Mouse (Mus musculus): ENCODE results near the gene B230104I21Rik. TPM values are rescaled to one million over a fixed set of nuclear protein-coding genes. Genes with fewer than 3 reads are reported as not detected.

B230104I21Rik gene
- polyA plus RNA-seq (2017; shearing (Covaris generic)): not detected

DNA sequence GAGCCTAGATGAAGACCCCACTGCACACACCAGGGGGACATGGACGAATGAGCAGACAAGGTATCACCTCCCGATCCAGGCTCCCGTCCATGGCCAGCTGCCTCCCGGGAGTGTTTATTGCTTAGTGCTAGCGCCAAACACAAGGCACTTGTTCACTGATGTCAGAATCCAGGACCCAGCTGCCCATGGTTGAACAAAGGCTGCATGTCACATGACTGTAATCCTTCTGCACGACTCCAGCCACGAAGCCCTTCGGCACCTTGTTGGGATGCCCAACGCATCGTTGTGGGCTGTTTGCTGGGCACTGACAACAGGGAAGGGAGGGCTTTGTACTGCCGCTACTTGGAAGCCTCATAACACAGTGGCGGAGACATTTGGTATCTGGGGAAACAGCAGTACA, at the start of gene B230104I21Rik:
Gene B230104I21Rik, plus strand, starts transcription at position 367 of the 400 bp plus-strand sequence.
- no peak for ATAC-seq

DNA sequence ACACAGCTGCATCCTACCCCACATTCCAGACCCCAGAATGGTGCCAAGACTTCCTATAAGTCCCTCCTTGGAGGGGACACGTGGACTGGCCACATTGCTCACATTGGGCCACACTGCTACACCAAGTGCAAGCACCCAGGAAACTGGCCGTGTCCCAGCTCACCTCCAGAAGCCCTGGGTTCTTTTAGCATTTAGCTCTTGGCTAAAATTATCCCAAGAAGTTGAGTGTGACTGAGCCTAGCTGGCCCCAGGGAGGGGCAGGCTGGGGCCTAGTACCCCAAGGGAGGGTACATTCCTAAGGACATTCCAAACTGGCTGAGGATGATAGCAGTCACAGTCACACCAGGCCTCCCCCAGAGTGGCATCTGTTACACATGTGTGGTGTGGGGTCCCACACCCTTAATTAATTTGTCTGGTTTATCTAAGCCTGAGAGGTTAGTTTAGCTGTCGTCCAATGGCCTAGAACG, 42.2 kb upstream of the B230104I21Rik start:
- ATAC-seq: no peak

DNA sequence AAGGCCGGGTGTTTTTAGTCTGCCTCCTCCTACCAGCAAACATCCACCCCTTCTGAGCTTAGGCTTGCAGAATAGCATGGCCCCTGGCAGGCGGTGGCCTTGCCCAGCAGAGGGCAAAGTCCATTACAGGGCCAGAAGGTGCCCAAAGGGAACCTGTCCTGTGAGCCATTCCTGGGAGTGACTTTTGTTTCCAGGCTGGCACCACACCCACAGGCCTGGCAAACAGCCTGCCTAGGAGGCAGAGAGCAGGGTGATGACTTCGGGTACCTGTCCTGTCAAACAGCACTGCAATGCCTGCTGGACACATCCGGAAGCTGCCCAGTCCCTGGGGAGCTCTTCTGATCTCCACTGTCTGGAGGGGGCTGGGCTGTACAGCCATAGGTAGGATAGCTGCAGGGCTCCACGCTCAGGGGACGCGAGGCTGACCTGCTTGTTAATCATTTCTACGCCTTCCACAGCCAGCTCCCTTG, 41.6 kb upstream of the B230104I21Rik start:
- ATAC-seq: no peak

DNA sequence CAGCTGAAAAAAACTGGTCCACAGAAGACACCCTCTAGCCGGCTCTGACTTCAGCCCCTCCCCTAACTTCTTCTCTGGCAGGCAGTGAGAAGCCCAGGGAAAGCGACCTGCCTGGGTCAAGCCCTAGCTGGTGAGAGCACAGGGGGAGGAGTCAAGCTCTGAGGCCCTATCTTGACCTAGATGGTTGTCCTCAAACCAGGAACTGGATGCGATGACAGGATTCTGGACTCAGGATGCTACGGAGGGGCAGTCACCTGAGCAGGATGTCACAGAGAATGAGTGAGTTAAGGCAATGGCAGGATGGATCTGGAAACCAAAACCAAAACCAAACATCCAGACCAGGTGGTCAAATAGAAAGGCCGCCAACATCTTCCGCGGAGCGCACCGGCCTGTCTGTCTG, 38.2 kb upstream of the B230104I21Rik start:
- no peak for ATAC-seq

DNA sequence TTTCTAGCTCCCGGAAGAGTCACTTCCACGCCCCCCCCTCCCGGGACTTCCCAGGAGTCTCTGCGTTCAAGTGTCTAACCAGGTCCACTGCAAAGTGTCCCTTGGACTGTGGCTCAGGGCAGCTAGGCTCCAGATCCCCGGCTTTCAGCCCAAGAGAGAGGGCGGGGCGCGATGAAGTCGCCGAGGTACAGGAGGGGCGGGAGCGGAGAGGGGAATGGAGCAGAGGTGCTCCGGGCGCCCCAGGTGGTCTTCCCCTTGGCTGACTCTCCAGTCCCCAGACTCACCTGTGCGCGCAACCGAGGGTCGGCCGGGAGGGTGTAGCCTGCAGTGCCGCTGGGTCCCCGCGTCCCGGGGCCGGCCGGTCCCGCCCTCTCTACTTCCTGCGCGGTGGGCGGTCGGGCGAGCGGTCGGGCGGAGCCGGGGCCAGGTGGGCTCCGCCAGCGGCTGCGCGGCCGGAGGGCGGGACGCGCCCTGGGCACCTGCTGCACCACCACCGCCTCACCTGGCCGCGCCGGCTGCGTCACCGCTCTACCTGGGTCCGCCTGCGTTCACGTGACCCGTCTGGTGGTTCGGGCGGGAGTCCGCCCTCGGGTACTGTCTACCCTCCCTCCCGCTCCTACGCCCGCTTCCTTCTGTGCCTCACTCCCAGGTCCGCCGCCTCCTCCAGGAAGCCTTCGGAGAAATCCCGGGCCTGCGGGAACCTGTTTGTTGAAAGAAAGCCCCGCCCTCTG, 36.2 kb upstream of the B230104I21Rik start:
- no peak for ATAC-seq

DNA sequence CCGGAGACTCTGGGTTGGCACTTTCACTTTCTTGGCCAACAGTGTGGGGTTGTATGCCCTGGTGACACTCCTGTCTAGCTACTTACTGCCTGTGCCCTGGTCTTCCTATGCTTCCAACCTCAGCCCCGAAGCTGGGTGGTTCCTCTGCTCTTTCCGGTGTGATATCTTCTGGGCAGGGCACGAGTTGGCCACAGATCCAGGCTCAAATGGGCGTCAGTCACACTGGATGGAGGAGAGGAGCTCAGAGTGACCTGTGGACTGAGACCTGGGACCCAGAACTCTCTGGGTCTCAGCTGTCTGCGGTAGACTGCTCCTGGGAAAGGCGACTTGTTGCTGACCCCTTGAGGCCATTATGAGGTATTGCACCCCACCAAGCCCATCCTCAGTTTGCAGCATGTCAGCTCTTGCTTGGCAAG, 34.5 kb upstream of the B230104I21Rik start, which contains the start of gene Arhgef16:
Gene Arhgef16, minus strand, starts transcription at position 211 of the 416 bp plus-strand sequence.
- no peak for ATAC-seq

DNA sequence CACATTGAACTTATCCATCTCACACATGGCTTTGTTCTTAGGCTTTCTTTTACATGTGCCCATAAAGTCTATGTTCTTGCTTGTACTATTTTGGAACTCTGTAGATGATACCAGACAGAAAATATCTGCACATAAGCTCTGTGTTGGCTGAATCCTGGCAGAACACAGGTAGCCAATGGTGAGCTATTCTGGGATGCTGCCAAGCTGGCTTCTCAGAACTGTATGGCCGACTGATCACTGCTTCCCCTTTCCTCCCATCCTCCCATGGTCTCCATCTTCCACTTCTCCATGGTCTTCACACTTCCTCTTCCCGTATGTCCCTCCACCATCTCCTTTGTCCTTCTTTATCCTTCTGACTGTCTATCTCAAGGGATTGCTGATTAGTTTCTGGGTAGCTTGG, 26.8 kb upstream of the B230104I21Rik start:
- ATAC-seq: no peak

DNA sequence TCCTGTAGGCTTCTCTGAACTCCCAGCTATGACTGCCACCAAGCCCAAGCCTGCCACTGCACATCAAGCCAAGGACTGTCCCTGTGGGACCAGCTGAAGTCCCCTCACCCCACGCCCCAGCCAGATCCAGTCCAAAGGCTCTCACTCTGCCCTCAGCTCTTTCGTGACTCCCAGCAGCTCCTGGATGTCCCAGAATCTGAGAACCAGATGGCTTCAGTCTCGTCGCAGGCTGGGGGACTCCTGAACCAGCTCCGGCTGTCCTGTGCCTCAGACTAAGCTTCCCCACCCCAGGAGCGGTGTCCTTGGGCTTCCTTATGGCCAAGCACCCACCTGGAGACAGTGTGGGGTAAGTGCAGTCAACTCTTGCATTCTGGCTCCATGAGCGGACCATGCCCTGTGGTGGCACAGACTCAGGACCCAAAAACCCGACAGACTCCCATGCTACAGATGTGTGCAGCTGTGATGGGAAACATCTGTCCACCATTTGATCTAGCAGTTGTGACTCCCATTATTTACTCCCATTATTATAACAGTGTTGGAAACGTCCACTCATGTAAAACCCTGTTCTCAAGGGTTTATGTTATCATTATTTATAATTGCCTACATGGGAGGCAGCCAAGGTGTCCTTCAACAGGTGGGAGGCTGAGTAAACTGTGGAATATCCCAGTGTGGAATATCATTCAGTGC, 25.2 kb upstream of the B230104I21Rik start:
- ATAC-seq: no peak

DNA sequence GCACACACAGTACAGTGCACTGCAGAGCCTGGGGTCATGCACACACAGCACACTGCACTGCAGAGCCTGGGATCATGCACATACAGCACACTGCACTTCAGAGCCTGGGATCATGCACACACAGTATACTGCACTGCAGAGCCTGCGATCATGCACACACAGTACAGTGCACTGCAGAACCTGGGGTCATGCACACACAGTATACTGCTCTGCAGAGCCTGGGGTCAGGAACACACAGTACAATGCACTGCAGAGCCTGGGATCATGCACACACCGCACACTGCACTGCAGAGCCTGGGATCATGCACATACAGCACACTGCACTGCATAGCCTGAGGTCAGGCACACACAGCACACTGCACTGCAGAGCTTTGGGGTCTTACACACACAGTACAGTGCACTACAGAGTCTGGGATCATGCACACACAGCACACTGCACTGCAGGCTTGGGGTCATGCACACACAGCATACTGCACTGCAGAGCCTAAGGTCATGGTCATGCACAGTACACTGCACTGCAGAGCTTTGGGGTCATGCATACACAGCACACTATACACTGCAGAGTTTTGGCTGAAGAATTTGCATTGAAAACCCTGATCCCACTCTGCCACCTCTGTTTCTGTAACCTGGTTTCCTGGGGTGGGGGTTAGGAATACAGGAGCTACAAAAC, 23.6 kb upstream of the B230104I21Rik start:
- no peak for ATAC-seq

DNA sequence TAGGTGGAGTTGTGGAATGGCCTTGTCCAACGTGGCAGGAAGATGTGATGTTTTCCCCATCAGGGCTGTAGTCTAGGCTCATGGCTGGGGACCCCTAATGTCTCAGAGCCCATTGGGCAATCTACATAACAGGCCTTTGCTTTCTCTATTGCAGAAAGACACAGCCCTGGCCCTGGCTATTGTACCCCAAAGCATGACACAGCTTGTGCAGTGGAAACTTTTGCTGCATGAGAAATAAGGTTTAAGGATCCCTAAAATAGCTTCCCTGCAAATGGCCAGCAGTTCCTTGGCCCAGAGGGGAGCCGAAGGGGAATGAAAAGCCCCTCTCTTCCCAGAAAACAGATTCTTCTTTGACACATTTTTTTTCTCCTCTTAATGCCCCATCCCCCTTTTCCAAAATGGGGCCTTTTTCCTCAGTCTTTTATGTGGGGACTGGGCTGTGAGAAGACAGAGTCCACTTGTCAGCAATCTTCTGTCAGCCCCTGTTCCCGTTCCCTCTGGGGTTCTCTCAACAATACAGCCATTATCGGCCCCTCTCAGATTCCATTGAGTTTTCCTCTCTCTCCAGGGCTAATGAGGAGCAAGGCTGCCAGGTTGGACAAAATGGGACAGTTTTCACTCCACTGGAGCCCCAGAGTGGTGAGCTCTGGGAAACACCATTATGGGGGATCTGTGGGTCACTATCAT, 22.8 kb upstream of the B230104I21Rik start:
- ATAC-seq: no peak

DNA sequence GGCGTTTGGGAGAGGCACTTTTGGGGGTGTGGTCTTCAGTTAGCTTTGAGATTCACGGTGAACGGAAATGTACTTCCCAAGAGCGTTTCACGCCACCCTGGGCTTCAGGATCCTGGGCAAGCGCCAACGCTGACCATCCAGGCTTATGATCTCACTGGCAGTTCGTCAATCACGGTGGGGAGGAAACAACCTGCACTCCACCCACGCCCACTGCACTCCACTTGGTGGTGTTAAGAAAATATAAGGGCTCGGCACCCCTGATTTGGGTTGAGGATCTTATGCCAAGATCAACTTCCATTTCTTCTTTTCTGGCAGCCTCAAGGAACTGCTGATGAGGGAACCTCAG, 22.3 kb upstream of the B230104I21Rik start:
- no peak for ATAC-seq

DNA sequence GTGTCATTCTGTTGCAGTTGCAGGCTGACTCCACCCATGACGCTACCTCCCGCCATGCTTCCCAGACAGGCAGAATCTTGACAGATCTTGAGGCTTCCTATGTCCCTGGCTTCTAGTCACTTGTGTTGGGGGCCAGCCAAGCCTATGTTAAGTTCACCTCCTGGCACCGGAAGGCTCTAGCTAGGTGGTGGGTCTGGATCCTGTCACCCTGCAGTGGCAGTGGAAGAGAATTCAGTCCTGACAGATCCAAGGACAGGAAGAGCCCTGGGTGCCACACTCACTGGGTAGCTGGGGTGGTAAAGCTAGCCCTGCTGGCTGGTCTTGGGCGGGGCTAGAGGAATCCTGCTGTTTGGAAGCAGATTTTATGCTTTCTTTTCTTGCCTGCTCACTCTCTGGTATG, 10.5 kb upstream of the B230104I21Rik start:
- ATAC-seq: no peak

DNA sequence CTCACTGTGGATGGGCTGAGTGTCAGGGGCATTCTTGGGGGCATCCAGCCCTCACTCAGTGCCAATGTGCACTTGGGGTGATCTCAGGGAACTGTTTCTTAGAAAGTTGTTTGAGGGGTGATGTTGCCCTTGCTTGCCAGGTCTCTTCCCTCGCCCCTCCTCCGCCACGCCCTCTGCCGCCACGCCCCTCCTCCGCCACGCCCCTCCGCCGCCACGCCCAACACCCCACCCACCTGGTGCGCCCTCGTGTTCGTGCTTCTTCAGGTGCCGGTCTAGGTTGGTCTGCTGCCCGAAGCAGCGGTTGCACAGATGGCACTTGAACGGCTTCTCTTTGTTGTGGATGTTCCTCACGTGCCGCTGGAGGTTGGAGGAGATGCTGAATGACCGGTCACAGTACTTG, 7.5 kb upstream of the B230104I21Rik start:
- no peak for ATAC-seq

DNA sequence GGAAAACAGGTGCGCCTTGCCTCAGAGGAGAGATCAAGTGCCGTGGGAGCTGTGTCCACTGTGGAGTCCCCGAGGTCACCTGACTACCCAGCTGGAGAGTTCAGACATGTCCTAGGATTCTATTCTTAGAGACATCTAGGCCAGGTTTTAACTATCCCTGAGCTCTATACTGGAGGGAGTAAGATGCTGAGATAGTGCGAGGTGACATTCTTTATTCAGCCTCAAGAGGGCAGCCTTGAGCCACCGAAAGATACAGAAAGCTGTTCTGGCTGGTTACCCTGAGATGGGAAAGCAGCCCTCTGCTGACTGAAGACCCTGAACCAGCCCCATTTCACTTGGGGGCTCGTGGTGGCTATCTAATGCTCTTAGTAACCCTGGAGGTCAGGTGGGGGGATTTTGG, 7.1 kb upstream of the B230104I21Rik start:
- no peak for ATAC-seq

DNA sequence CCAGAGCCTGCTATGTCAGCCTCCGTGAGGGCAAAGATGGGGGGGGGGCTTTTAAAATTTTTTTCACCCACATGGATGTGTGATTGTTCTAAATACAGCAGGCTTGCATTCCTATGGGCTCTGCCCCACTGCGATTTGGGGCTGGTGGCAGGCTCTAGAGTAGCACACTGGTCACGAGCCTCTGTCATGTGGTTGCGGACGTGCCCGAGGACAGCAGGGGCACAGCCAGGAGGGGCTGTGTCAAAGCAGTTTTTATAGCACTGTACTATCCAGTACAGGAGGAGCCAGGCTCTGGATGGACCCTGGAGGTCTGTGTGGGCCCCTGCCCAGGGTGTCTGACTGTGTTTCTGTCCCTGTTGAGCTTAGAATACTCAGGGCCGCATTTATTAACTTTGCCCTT, 5.9 kb upstream of the B230104I21Rik start:
- no peak for ATAC-seq

DNA sequence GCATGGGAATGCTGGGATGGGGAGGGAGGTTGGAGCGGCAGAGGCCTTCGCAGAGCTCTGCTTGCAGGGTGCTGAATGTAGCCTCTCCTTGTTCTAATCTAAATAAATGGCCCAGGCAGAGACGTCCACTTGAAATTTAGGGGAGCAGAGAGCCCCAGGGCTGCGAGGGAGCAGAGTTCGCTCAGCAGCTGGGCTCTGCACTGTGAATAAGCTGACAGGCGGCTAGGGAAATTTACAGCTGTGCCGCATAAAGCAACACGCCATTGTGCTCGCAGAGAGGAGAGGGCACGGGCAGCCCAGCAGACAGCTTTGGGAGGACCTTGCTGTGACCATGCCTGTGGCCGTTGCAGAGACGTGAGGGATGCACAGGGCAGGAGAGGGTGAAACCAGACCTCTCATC, 4.7 kb upstream of the B230104I21Rik start:
- no peak for ATAC-seq

DNA sequence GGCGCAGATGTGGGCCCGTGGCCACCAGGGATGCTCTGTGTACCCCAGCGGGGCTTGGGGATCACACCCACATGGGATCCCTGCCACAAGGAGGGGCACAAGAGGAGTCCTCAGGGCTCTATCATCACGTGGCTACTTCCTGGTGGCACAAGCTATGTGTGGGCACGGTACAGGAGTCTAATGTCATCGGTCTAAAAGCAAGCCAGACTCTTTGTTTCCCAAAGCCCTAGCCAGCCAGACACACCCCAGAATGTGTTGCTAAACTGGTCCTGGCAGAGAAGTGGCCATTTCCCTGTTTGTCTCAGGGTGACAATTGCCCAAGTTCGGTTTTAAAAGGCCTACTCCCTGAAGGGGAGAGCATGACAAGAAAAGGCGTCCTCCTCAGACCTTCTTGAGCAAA, 2.6 kb upstream of the B230104I21Rik start:
- ATAC-seq: no peak

DNA sequence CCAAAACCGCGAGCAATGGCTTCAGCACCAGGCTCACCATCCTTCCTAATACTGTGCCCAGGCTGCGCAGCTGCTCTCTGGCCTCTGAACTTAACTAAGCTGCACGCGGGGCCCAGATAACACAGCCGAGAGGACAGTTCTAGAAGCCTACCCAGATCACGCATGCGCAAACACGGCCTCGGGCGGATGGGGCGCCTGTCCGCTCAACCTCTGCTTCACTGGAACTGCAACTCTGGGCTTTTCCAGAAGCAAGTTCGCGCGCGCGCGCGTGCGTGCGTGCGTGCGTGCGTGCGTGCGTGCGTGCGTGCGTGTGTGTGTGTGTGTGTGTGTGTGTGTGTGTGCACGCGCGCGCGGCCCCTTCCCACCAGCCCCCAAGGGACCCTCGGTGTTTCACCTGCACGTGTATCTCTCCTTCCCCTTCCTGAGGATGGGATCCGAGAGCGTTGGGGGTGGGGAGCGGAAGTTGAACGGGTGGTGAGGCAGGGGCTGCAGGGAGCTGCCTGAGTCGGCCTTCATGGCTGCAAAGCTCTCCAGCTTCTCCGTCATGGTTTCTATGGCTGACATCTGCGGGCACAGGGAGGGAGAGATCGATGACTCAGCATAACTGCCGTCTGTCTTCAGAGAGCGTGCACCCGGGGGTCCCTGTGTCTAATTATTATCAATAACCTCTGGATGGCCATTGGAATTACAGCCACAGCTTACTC, 1.1 kb upstream of the B230104I21Rik start:
- ATAC-seq: peak; percentile 54

DNA sequence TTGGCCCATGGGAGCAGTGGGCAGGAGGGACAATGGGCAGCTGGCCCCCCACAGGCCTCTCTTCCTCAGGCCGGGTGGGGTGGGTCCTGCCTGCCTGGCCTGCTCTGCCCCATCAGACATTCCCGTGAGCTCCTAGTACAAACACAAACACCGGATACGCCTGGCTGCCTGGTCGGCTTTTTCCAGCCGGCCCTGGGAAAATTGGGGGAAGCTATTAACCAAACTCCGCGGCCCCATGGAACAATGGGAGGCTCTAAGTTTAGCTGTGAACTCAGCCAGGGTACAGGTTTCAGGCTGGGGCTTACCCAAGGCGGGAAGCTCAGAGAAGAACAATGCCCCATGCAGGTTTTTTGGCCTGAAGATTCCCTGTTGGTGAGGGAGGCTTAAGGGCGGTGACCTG, 723 bp downstream of the B230104I21Rik start:
- no peak for ATAC-seq

DNA sequence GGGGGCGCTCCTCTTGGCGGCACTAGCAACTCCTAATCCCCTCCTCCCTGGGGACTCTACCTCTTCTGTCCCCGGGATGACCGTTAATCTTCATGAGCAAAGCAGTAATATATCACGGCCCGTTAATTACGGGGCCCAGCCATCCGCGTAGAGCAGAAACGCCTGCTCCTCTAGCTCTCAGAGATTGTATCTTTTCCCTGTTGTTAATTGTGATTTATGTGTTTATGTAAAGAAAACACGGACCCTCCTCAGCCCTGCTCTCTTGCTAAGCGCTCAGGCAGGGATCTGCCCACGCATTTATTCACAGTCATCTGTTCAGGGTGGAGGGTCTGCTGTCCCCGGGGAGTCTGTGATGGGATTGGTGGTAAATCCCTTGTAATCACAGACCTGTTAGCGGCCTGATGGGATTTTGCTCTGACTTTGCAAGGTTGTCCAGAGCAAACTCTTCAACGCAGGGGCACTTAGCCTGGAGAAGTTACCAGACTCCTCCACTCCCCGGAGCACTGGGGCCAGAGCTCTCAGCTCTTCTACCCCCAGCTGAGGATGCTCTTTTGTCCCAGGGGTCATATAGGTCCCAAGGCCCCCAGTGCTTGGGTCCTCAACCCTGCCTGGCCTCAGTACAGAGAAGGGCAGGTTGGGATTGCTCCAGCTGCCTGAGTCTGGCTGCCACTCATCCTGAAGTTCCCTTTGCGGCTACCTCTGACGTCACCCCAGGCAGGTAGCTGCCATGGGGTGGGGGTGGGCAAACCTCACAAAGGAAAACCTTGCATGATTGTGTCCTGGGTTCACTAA, 11.0 kb downstream of the B230104I21Rik start:
- ATAC-seq: no peak

DNA sequence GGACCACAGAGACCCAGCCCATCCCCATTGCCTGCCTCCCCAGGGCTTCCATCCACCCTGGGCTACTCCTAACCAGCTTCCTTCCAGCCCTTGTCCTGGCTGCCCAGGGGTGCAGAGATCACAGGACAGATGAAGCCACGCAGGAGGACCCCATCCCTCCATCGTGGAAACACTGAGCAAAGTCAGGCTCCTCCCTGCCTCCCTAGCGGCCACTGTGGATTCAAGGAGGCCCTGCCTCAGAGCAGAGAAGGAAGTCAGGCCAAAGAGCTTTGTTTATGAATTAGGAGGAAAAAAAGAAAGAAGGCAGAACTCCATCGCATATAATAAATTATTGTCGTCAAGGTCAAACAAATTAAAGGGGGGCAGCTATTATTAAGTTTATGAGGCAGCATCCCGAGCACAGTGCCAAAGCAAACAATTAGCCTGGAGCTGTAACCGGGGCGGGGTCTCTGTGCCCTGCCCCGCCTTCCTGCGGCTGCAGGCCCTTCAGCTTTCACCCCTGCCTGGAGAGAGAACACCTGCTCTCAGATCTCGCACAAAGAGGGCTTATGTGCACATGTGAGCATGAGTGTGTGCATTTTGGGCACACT, 12.4 kb downstream of the B230104I21Rik start:
- ATAC-seq: no peak
